Mouse (Mus musculus): ENCODE results near the gene Kank2. TPM values are rescaled to one million over a fixed set of nuclear protein-coding genes. Genes with fewer than 3 reads are reported as not detected.

The Kank2 gene
- polyA plus RNA-seq, 1 experiment from 2014 or later, result 2.8 TPM

DNA sequence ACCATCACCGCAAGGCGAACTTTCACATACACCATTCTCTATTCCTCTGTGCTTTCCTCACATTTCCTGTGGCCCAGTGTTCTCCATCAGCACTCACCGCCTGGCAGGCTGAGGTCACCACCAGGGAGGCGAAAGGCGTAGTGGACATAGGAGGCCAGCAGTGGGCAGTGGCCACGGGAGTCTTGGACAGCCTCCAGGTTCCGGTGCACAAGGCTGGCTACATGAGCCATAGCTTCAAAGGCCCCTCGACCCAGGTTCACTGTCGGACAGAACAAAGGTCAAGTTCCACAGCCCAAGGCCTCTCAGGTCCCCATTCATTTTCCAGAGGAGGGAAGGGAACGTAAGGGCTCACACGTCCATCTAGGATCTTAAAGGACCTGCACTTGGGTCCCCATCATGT, 32.4 kb upstream of the Kank2 start:
- Histone ChIP-seq H3K4me1 (ENCODE audit: insufficient read depth) (peaks cover 17% of the 10 kb centered on the region), H3K9ac (replicated peaks) (no peak overlapping the region), H3K27ac (ENCODE audit: low read depth) (peak overlapping the region; percentile 81), H3K9me3 (ENCODE audit: low read length) (no peaks in the 10 kb centered on the region), H3K4me2 (ENCODE audit: low read depth, low read length) (peak overlapping the region; percentile 32; the same call in 1 of the 2 replicates), H3K27me3 (ENCODE audit: insufficient read depth, low read length) (no peaks in the 10 kb centered on the region), H3K4me3 (ENCODE audit: low read depth, low read length) (no peak overlapping the region), H3K36me3 (replicated peaks; ENCODE audit: insufficient read depth, low read length) (no peaks in the 10 kb centered on the region; the same call in none of the 2 replicates)
- TF ChIP-seq CTCF (IDR thresholded peaks at IDR 0.05; ENCODE audit: low read depth) (peak; percentile 44), EP300 (IDR thresholded peaks at IDR 0.05; ENCODE audit: low read depth) (no peak)
- peak; percentile 78 for DNase-seq
- 64% methylated on average over 11 of the region's 11 CpGs for WGBS (ENCODE audit: insufficient replicate concordance)
- peak; percentile 76 for ATAC-seq

- H3K9me3 ChIP-seq (ENCODE audit: low read length), result no peaks in the 10 kb centered on the region
- H3K9ac ChIP-seq (replicated peaks), result no peak overlapping the region
- H3K4me3 ChIP-seq (ENCODE audit: low read depth, low read length), result no peak overlapping the region
- no peak overlapping the region for H3K4me2 ChIP-seq (ENCODE audit: low read depth, low read length)
- ATAC-seq (no peak), DNase-seq (no peak)
- peaks cover 17% of the 10 kb centered on the region for H3K4me1 ChIP-seq (ENCODE audit: insufficient read depth)
- peak overlapping the region; percentile 80 for H3K27ac ChIP-seq (ENCODE audit: low read depth)
- WGBS (ENCODE audit: insufficient replicate concordance), result 74% methylated on average over 5 of the region's 5 CpGs
- TF ChIP-seq EP300 (IDR thresholded peaks at IDR 0.05; ENCODE audit: low read depth), result no peak
- H3K36me3 ChIP-seq (replicated peaks; ENCODE audit: insufficient read depth, low read length), result no peaks in the 10 kb centered on the region; the same call in none of the 2 replicates
- H3K27me3 ChIP-seq (ENCODE audit: insufficient read depth, low read length), result no peaks in the 10 kb centered on the region
These were observed 31.9 kb upstream of the Kank2 start for GRCm38 (mm10) chr9:21830461-21830850.

DNA sequence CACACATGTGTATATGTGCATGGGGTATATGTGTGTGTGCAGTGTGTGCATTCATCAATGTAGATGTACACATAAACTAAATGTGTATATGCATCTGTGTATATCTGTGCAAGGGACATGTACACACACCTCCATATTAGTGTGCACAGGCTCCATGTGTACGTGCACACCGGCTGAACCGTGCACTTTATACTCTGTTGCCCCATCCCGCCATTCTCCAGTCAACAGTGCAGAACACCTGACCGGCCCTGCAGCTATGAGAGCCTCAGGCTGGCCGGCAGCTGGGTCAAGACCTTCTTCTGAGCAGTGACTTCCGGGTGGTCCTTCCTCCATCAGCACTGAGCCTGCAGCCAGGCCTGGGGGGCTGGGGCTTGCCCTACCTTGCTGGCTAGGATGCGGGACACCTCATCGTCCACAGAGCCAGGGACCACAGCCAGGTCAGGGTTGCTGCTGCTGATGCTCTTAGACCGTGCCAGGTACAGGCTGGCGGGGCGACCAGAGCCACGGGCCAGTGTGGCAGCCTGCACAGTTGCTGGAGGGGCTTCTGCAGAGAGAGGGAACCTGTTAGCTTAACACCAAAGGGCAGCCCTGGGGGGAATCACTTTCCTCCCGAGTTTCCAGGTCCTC, 31.4 kb upstream of the Kank2 start:
- TF ChIP-seq CTCF (IDR thresholded peaks at IDR 0.05; ENCODE audit: low read depth) (no peak), EP300 (IDR thresholded peaks at IDR 0.05; ENCODE audit: low read depth) (no peak)
- H3K27ac ChIP-seq (ENCODE audit: low read depth), result peak overlapping the region; percentile 69
- no peak overlapping the region for H3K4me3 ChIP-seq (ENCODE audit: low read depth, low read length)
- H3K9me3 ChIP-seq (ENCODE audit: low read length), result no peaks in the 10 kb centered on the region
- H3K4me2 ChIP-seq (ENCODE audit: low read depth, low read length), result peak overlapping the region; percentile 23; the same call in 1 of the 2 replicates
- WGBS (ENCODE audit: insufficient replicate concordance), result 63% methylated on average over 14 of the region's 14 CpGs
- peak; percentile 27; the same call in 1 of the 2 replicates for ATAC-seq
- H3K27me3 ChIP-seq (ENCODE audit: insufficient read depth, low read length), result no peaks in the 10 kb centered on the region
- no peak overlapping the region for H3K9ac ChIP-seq (replicated peaks)
- H3K4me1 ChIP-seq (ENCODE audit: insufficient read depth), result peaks cover 15% of the 10 kb centered on the region
- DNase-seq, result no peak
- no peaks in the 10 kb centered on the region; the same call in none of the 2 replicates for H3K36me3 ChIP-seq (replicated peaks; ENCODE audit: insufficient read depth, low read length)

GRCm38 (mm10) chr9:21824366-21824765, 25.8 kb upstream of the Kank2 start:
- Histone ChIP-seq H3K27me3 (ENCODE audit: insufficient read depth, low read length) (no peaks in the 10 kb centered on the region), H3K36me3 (replicated peaks; ENCODE audit: insufficient read depth, low read length) (peaks cover 2% of the 10 kb centered on the region), H3K4me1 (ENCODE audit: insufficient read depth) (peaks cover 5% of the 10 kb centered on the region; the same call in 1 of the 2 replicates), H3K4me3 (ENCODE audit: low read depth, low read length) (no peak overlapping the region), H3K27ac (ENCODE audit: low read depth) (no peak overlapping the region), H3K9me3 (ENCODE audit: low read length) (no peaks in the 10 kb centered on the region), H3K9ac (replicated peaks) (no peak overlapping the region), H3K4me2 (ENCODE audit: low read depth, low read length) (no peak overlapping the region)
- DNase-seq, result no peak
- ATAC-seq, result no peak
- no peak for TF ChIP-seq EP300 (IDR thresholded peaks at IDR 0.05; ENCODE audit: low read depth)
- no peak for TF ChIP-seq CTCF (IDR thresholded peaks at IDR 0.05; ENCODE audit: low read depth)
- 87% methylated on average over 10 of the region's 10 CpGs for WGBS (ENCODE audit: insufficient replicate concordance)

DNA sequence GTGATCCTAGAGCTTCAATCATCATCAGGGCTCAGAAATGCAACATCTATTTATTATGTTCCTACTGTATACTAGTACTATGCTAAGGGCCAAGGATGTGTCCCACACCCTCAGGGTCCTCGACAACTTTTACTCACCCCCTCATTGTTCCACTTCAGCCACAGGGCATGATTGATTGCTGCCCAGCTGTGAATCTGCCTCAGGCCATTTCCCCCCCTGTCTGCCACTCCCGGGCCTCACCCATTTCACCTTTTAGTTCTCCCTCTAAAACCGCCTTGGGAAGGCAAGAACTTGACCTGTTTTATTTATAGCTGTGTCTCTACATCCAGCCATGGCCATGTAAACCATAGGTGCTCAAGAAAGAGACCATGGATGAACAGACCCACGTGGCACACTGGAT, 25.4 kb upstream of the Kank2 start:
- no peak for TF ChIP-seq EP300 (IDR thresholded peaks at IDR 0.05; ENCODE audit: low read depth)
- H3K4me3 ChIP-seq (ENCODE audit: low read depth, low read length), result no peak overlapping the region
- no peak overlapping the region for H3K4me2 ChIP-seq (ENCODE audit: low read depth, low read length)
- 59% methylated on average over 4 of the region's 4 CpGs for WGBS (ENCODE audit: insufficient replicate concordance)
- H3K27ac ChIP-seq (ENCODE audit: low read depth), result no peak overlapping the region
- H3K9ac ChIP-seq (replicated peaks), result no peak overlapping the region
- DNase-seq (no peak), ATAC-seq (no peak)
- H3K4me1 ChIP-seq (ENCODE audit: insufficient read depth), result peaks cover 5% of the 10 kb centered on the region; the same call in 1 of the 2 replicates
- no peaks in the 10 kb centered on the region for H3K9me3 ChIP-seq (ENCODE audit: low read length)
- H3K27me3 ChIP-seq (ENCODE audit: insufficient read depth, low read length), result no peaks in the 10 kb centered on the region
- H3K36me3 ChIP-seq (replicated peaks; ENCODE audit: insufficient read depth, low read length), result peaks cover 2% of the 10 kb centered on the region; the same call in 1 of the 2 replicates

- peak; percentile 75 for ATAC-seq
- H3K27ac ChIP-seq (ENCODE audit: low read depth), result peak overlapping the region; percentile 55
- H3K4me1 ChIP-seq (ENCODE audit: insufficient read depth), result peaks cover 5% of the 10 kb centered on the region; the same call in 1 of the 2 replicates
- TF ChIP-seq EP300 (IDR thresholded peaks at IDR 0.05; ENCODE audit: low read depth), result no peak; the same call in 1 of the 2 replicates
- TF ChIP-seq CTCF (IDR thresholded peaks at IDR 0.05; ENCODE audit: low read depth), result no peak
- no peak for DNase-seq
- 71% methylated on average over 6 of the region's 6 CpGs for WGBS (ENCODE audit: insufficient replicate concordance)
- no peak overlapping the region for H3K4me2 ChIP-seq (ENCODE audit: low read depth, low read length)
- no peak overlapping the region for H3K4me3 ChIP-seq (ENCODE audit: low read depth, low read length)
- H3K36me3 ChIP-seq (replicated peaks; ENCODE audit: insufficient read depth, low read length), result 0 out of 2 replicates have a peak, but pooled peaks cover 2% of the 10 kb centered on the region
- H3K27me3 ChIP-seq (ENCODE audit: insufficient read depth, low read length), result no peaks in the 10 kb centered on the region
- H3K9me3 ChIP-seq (ENCODE audit: low read length), result no peaks in the 10 kb centered on the region
- no peak overlapping the region for H3K9ac ChIP-seq (replicated peaks)
These were observed 24.1 kb upstream of the Kank2 start for GRCm38 (mm10) chr9:21822686-21823085.
